Mouse (Mus musculus) ovary, postnatal 10 days (tissue): ENCODE results near the gene Fbxo30.
A peak's percentile ranks its signal among the peaks of the same experiment; 100 is the strongest.

ENCODE experiments used
- DNase-seq: peaks from one replicate; pipeline ENCODE4 v3.0.0; 2022; ENCODE audit warnings: low spot score

Gene Fbxo30

GRCm38 (mm10) chr10:11323202-11323898, 42.2 kb downstream of the Fbxo30 start:
- DNase-seq = no peak

- DNase-seq = no peak
Measured at GRCm38 (mm10) chr10:11326526-11326925, 45.4 kb downstream of the Fbxo30 start.

- DNase-seq = peak; percentile 63
Measured at GRCm38 (mm10) chr10:11343205-11344141, 62.3 kb downstream of the Fbxo30 start, which contains the start of gene Epm2a. TSS of gene Epm2a (plus strand) at chr10:11343404.

GRCm38 (mm10) chr10:11344536-11345468, 63.7 kb downstream of the Fbxo30 start:
- DNase-seq = no peak
